In the genomic region with DNA sequence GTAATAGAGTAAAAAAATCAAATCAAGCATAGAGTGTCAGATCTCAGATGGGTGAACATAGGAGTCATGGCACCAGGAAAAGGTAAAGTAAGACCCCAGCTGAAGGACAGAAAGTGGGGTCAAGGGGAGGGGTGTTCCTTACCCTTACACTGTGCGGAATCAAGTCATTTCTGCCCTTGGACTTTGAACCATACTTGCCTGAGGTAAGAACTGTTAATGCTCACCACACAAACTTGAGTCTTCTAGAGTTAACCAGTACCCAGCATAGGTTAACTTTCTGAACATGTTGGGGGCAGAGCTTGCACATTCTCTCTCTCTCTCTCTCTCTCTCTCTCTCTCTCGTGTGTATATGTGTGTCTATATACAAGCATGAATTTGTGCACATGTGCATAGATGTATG, we compare ENCODE assay signal across 22 mouse cellular contexts.
DNase-seq lines count a peak whose midpoint lies in the region; ATAC-seq and TF ChIP-seq lines count a peak whose summit lies in the region.
"Had no signal": no experiment of that assay in that cellular context is flagged by ENCODE, and none has a peak within 500 bp of the region (broad histone marks: within the 10 kb centered on the region; RNA-seq: fewer than 3 reads in every experiment).

No protein-coding gene starts in this region.

- H3K27me3 ChIP-seq in kidney, adult 2 months (replicated peaks; ENCODE audit: control insufficient read depth, insufficient read depth, low read length) = no peaks in the 10 kb centered on the region
- no peaks in the 10 kb centered on the region for H3K27me3 ChIP-seq in kidney, embryonic 16.5 days (ENCODE audit: insufficient read depth, low read length)
- H3K27me3 ChIP-seq: embryonic facial prominence, embryonic 13.5 days; embryonic facial prominence, embryonic 15.5 days; forebrain, embryonic 12.5 days had no signal

- H3K9ac ChIP-seq in kidney, embryonic 16.5 days (replicated peaks; ENCODE audit: low read length) = no peak overlapping the region
- H3K9ac ChIP-seq: embryonic facial prominence, embryonic 13.5 days; embryonic facial prominence, embryonic 15.5 days; forebrain, embryonic 12.5 days had no signal

- H3K27ac ChIP-seq in kidney, adult 2 months (ENCODE audit: insufficient read depth, low read depth, low read length) = peak overlapping the region; percentile 86
- no peak overlapping the region for H3K27ac ChIP-seq in kidney, embryonic 16.5 days (ENCODE audit: low read length)
- H3K27ac ChIP-seq: embryonic facial prominence, embryonic 13.5 days; embryonic facial prominence, embryonic 15.5 days; forebrain, embryonic 10.5 days; forebrain, embryonic 12.5 days had no signal

- ATAC-seq in kidney, embryonic 16.5 days (ENCODE audit: low FRiP score, low TSS enrichment) = peak; percentile 75
- ATAC-seq: forebrain, embryonic 14.5 days had no signal

- H3K4me3 ChIP-seq in kidney, adult 2 months (ENCODE audit: insufficient read depth, low read depth, low read length) = no peak overlapping the region
- no peak overlapping the region for H3K4me3 ChIP-seq in kidney, embryonic 16.5 days (ENCODE audit: low read length)
- H3K4me3 ChIP-seq: embryonic facial prominence, embryonic 13.5 days; embryonic facial prominence, embryonic 15.5 days; erythroblast, embryonic 14.5 days; forebrain, embryonic 10.5 days; forebrain, embryonic 12.5 days had no signal

- H3K9me3 ChIP-seq in kidney, embryonic 16.5 days (ENCODE audit: low read length) = no peaks in the 10 kb centered on the region
- H3K9me3 ChIP-seq: embryonic facial prominence, embryonic 13.5 days; embryonic facial prominence, embryonic 15.5 days; forebrain, embryonic 10.5 days; forebrain, embryonic 12.5 days had no signal

- 40% methylated on average over 2 of the region's 2 CpGs for WGBS in kidney, adult 2 months
- 80% methylated on average over 2 of the region's 2 CpGs for WGBS in kidney, embryonic 16.5 days

- TF ChIP-seq CTCF in kidney, adult 2 months (conservative IDR thresholded peaks at IDR 0.05; ENCODE audit: insufficient read depth, insufficient read length, low read depth, low read length) = no peak

- peaks cover 6% of the 10 kb centered on the region; the same call in 1 of the 2 replicates for H3K4me1 ChIP-seq in kidney, adult 2 months (ENCODE audit: control insufficient read depth, insufficient read depth, low read length)
- 0 out of 2 replicates have a peak, but pooled peaks cover 7% of the 10 kb centered on the region for H3K4me1 ChIP-seq in kidney, embryonic 16.5 days (ENCODE audit: insufficient read depth, low read length)

- no peak for TF ChIP-seq POLR2A in kidney, adult 2 months (IDR thresholded peaks at IDR 0.05; ENCODE audit: low read depth, low read length)

- no peaks in the 10 kb centered on the region for H3K36me3 ChIP-seq in kidney, adult 2 months (ENCODE audit: control insufficient read depth, insufficient read depth, low read length)
- no peaks in the 10 kb centered on the region for H3K36me3 ChIP-seq in kidney, embryonic 16.5 days (ENCODE audit: insufficient read depth, low read length)
- H3K36me3 ChIP-seq: embryonic facial prominence, embryonic 13.5 days; embryonic facial prominence, embryonic 15.5 days; forebrain, embryonic 10.5 days; forebrain, embryonic 12.5 days had no signal

- H3K4me2 ChIP-seq in kidney, embryonic 16.5 days (replicated peaks; ENCODE audit: low read depth, low read length) = no peak overlapping the region
- H3K4me2 ChIP-seq: embryonic facial prominence, embryonic 13.5 days; embryonic facial prominence, embryonic 15.5 days; forebrain, embryonic 12.5 days had no signal

- peak; percentile 68 for DNase-seq in kidney, adult 2 months
- no peak for DNase-seq in kidney, postnatal 10 days
- peak; percentile 76 for DNase-seq in kidney, adult 9 months
- DNase-seq in kidney, adult 11 months = no peak
- DNase-seq in kidney, adult 18-20 months = no peak
- DNase-seq: adrenal gland, adult 2 months; adrenal gland, postnatal 10 days; adrenal gland, postnatal 25 days; cerebellum, adult 11 months; cerebellum, adult 18-20 months; cerebellum, adult 8-10 months; cerebellum, adult 9-11 months; cerebellum, postnatal 14 days; cerebellum, postnatal 36 days; embryo, embryonic 11 days had no signal

Comparison
In these comparisons a context has a peak if more than half of its experiments do, and no peak if none do; other contexts are left out.
1. DNase-seq: peak in kidney, adult 2 months (single experiment) and kidney, adult 9 months (single experiment); none in kidney, postnatal 10 days (single experiment), kidney, adult 11 months (single experiment) and kidney, adult 18-20 months (single experiment).